ENCODE assay signal across 17 mouse cellular contexts in genomic region chr1:40229033-40229432, GRCm38 (mm10).
"Had no signal": no experiment of that assay in that cellular context is flagged by ENCODE, and none has a peak within 500 bp of the region (broad histone marks: within the 10 kb centered on the region; RNA-seq: fewer than 3 reads in every experiment).

No protein-coding gene starts in this region.

- H3K4me3 ChIP-seq: limb, embryonic 12.5 days; lung, embryonic 15.5 days; megakaryocyte, embryonic 14.5 days; midbrain, embryonic 15.5 days; neural tube, embryonic 12.5 days; stomach, embryonic 15.5 days had no signal

- H3K27me3 ChIP-seq: limb, embryonic 12.5 days; lung, embryonic 15.5 days; megakaryocyte, embryonic 14.5 days; midbrain, embryonic 15.5 days; neural tube, embryonic 12.5 days; stomach, embryonic 15.5 days had no signal

- H3K27ac ChIP-seq: kidney, postnatal 0 days; limb, embryonic 12.5 days; lung, embryonic 15.5 days; midbrain, embryonic 15.5 days; neural tube, embryonic 12.5 days; stomach, embryonic 15.5 days had no signal

- H3K36me3 ChIP-seq: limb, embryonic 12.5 days; lung, embryonic 15.5 days; midbrain, embryonic 15.5 days; neural tube, embryonic 12.5 days; stomach, embryonic 15.5 days had no signal

- DNase-seq: kidney, adult 8-10 months; kidney, postnatal 36 days; layer of hippocampus, adult 9-11 months; layer of hippocampus, postnatal 36 days; lung, postnatal 36 days; thymus, adult 2 months; thymus, postnatal 25 days had no signal

- H3K9me3 ChIP-seq: limb, embryonic 12.5 days; lung, embryonic 15.5 days; megakaryocyte, embryonic 14.5 days; midbrain, embryonic 15.5 days; neural tube, embryonic 12.5 days; stomach, embryonic 15.5 days had no signal

- H3K9ac ChIP-seq: limb, embryonic 12.5 days; lung, embryonic 15.5 days; midbrain, embryonic 15.5 days; neural tube, embryonic 12.5 days; stomach, embryonic 15.5 days had no signal

- H3K4me2 ChIP-seq: limb, embryonic 12.5 days; lung, embryonic 15.5 days; midbrain, embryonic 11.5 days; midbrain, embryonic 15.5 days; neural tube, embryonic 12.5 days; stomach, embryonic 15.5 days had no signal

- H3K4me1 ChIP-seq: midbrain, embryonic 15.5 days; neural tube, embryonic 12.5 days had no signal

- ATAC-seq: inflammation-experienced regulatory T-cells, adult 6 months; intestine, postnatal 0 days; midbrain, embryonic 15.5 days had no signal
